In the genomic region with DNA sequence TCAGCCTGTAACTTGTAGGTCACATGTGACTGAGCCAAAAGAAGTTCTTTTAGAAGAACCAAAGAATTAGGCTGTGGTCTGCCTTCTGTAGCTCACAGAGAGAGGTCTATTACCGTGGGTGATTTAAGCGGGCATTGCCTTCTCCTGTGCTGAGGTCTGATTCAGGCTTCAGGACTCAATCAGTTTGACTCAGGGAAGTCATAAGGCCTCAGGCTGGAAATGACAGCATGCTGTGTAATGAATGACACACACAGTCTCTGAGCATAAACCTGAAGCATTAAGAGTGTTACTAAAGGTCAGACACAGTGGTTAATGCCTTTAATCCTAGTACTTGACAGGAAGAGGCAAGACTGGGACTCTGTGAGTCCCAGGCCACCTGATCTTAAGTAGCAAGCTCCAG, we compare ENCODE assay signal across 16 mouse cellular contexts. TPM values are rescaled to one million over a fixed set of nuclear protein-coding genes. Genes with fewer than 3 reads are reported as not detected.
DNase-seq lines count a peak whose midpoint lies in the region; ATAC-seq and TF ChIP-seq lines count a peak whose summit lies in the region.
"Had no signal": no experiment of that assay in that cellular context is flagged by ENCODE, and none has a peak within 500 bp of the region (broad histone marks: within the 10 kb centered on the region; RNA-seq: fewer than 3 reads in every experiment).

No protein-coding gene starts in this region.

- intact Hi-C loops in gastrocnemius, adult 2 months (cut with DNase I), result no loop called here
- intact Hi-C loops in left cerebral cortex, postnatal 36 days (cut with DNase I), result no loop called here

- no peak for DNase-seq in gastrocnemius, adult 2 months
- no peak for DNase-seq in gastrocnemius, postnatal 4 days (ENCODE audit: low spot score in 2 of 2)
- DNase-seq in 3T3-L1 (ENCODE audit: low read depth, low spot score), result peak; percentile 85
- peak; percentile 66 for DNase-seq in NIH3T3 (ENCODE audit: low read depth)
- peak; percentile 38 for DNase-seq in fibroblast of lung, adult 2 months (ENCODE audit: low read depth)
- DNase-seq in left cerebral cortex, postnatal 36 days (ENCODE audit: low spot score in 2 of 2), result no peak
- no peak for DNase-seq in cerebellum, adult 8-10 months
- DNase-seq: cerebellum, adult 9-11 months; kidney, adult 11 months; thymus, adult 2 months had no signal

- no peak for ATAC-seq in kidney, embryonic 16.5 days (ENCODE audit: low FRiP score, low TSS enrichment)
- ATAC-seq: liver, embryonic 12.5 days had no signal

- H3K4me2 ChIP-seq in kidney, embryonic 16.5 days (replicated peaks; ENCODE audit: low read depth, low read length), result no peak overlapping the region
- H3K4me2 ChIP-seq: forebrain, embryonic 12.5 days; heart, embryonic 13.5 days; hindbrain, embryonic 12.5 days; liver, embryonic 12.5 days; midbrain, embryonic 11.5 days had no signal

- WGBS in kidney, embryonic 16.5 days, result 58% methylated on average over 2 of the region's 2 CpGs

- H3K4me3 ChIP-seq in gastrocnemius, adult 2 months, result no peak overlapping the region
- H3K4me3 ChIP-seq in kidney, embryonic 16.5 days (ENCODE audit: low read length), result no peak overlapping the region
- H3K4me3 ChIP-seq: forebrain, embryonic 12.5 days; heart, embryonic 13.5 days; hindbrain, embryonic 12.5 days; liver, embryonic 12.5 days had no signal

- H3K9ac ChIP-seq in kidney, embryonic 16.5 days (replicated peaks; ENCODE audit: low read length), result no peak overlapping the region
- H3K9ac ChIP-seq: forebrain, embryonic 12.5 days; heart, embryonic 13.5 days; hindbrain, embryonic 12.5 days; liver, embryonic 12.5 days had no signal

- H3K4me1 ChIP-seq in kidney, embryonic 16.5 days (ENCODE audit: insufficient read depth, low read length), result no peaks in the 10 kb centered on the region
- H3K4me1 ChIP-seq: liver, embryonic 12.5 days had no signal

- no peaks in the 10 kb centered on the region for H3K9me3 ChIP-seq in kidney, embryonic 16.5 days (ENCODE audit: low read length)
- H3K9me3 ChIP-seq: forebrain, embryonic 12.5 days; heart, embryonic 13.5 days; hindbrain, embryonic 12.5 days; liver, embryonic 12.5 days had no signal

- no peaks in the 10 kb centered on the region for H3K27me3 ChIP-seq in kidney, embryonic 16.5 days (ENCODE audit: insufficient read depth, low read length)
- H3K27me3 ChIP-seq: forebrain, embryonic 12.5 days; heart, embryonic 13.5 days; hindbrain, embryonic 12.5 days; liver, embryonic 12.5 days had no signal

- peaks cover 4% of the 10 kb centered on the region; the same call in 1 of the 2 replicates for H3K36me3 ChIP-seq in kidney, embryonic 16.5 days (ENCODE audit: insufficient read depth, low read length)
- H3K36me3 ChIP-seq: forebrain, embryonic 12.5 days; hindbrain, embryonic 12.5 days; liver, embryonic 12.5 days had no signal

- no peak for TF ChIP-seq CTCF in gastrocnemius, adult 2 months (IDR thresholded peaks at IDR 0.05)

- H3K27ac ChIP-seq in gastrocnemius, adult 2 months, result peak overlapping the region; percentile 43
- no peak overlapping the region for H3K27ac ChIP-seq in kidney, embryonic 16.5 days (ENCODE audit: low read length)
- H3K27ac ChIP-seq: forebrain, embryonic 12.5 days; heart, embryonic 13.5 days; hindbrain, embryonic 12.5 days; liver, embryonic 12.5 days had no signal

RNA-seq across cellular contexts. Expression of gene Rasal2, which starts 31.7 kb away (rescaled TPM):
- 1 to 10 TPM; 6.4 to 7.4 TPM for total RNA-seq in gastrocnemius, adult 2 months (2021)
- total RNA-seq in gastrocnemius, postnatal 4 days (2021), result 10 to 100 TPM; 15.7 to 20.9 TPM
- 10 to 100 TPM; 80.9 to 99.1 TPM for total RNA-seq in left cerebral cortex, postnatal 36 days (2021)
- 6.9 and 8.0 TPM in 2 replicates for polyA plus RNA-seq in kidney, embryonic 16.5 days (2015; fragmentation: Nextera tagmentation; extraction: Ambion mirVana)

Comparison
In these comparisons a context has a peak if more than half of its experiments do, and no peak if none do; other contexts are left out.
1. DNase-seq: peak in 3T3-L1 (single experiment), NIH3T3 (single experiment) and fibroblast of lung, adult 2 months (single experiment); none in gastrocnemius, adult 2 months (single experiment), gastrocnemius, postnatal 4 days (0 of 2), left cerebral cortex, postnatal 36 days (0 of 2) and cerebellum, adult 8-10 months (single experiment).